Mouse (Mus musculus) liver, postnatal 0 days (tissue): Measurements from ENCODE around the gene Cask.

Experiments
- CTCF ChIP-seq: sonication (generic); IDR thresholded peaks from 2 replicates; pipeline ENCODE4 v1.5.1; 2016; ENCODE audit warnings: antibody characterized with exemption, low read depth
- EP300 ChIP-seq: IDR thresholded peaks from 2 replicates; pipeline ENCODE4 v1.6.1; 2016; ENCODE audit warnings: antibody characterized with exemption, low read depth, mild to moderate bottlenecking

GRCm38 (mm10) chrX:13482576-13482975, 368.6 kb downstream of the Cask start:
- TF ChIP-seq CTCF (no peak), EP300 (no peak)
